Mouse (Mus musculus) natural killer cell, adult 2 months (primary cell): ENCODE results near the gene Dlgap1.

Source experiments
- DNase-seq, 2 experiments: peaks; one replicate each; pipeline ENCODE4 v3.0.0; 2022; ENCODE audit warnings: low spot score in 2 of 2

The Dlgap1 gene

GRCm38 (mm10) chr17:69969021-69969815 is at the start of gene Dlgap1:
TSS of gene Dlgap1 (plus strand) at chr17:69969073.
- DNase-seq: no peak

GRCm38 (mm10) chr17:69954936-69955335 is 13.9 kb upstream of the Dlgap1 start:
- no peak for DNase-seq

GRCm38 (mm10) chr17:69969816-69970750 is 1.2 kb downstream of the Dlgap1 start:
- no peak for DNase-seq

GRCm38 (mm10) chr17:69973081-69973480 is 4.2 kb downstream of the Dlgap1 start:
- DNase-seq: no peak

- DNase-seq: no peak
These were observed 5.1 kb downstream of the Dlgap1 start for GRCm38 (mm10) chr17:69973991-69974390.

GRCm38 (mm10) chr17:69982236-69982923 is 13.5 kb downstream of the Dlgap1 start:
- no peak for DNase-seq

GRCm38 (mm10) chr17:69996406-69996805 is 27.5 kb downstream of the Dlgap1 start:
- DNase-seq: no peak

- no peak for DNase-seq
These were observed 33.2 kb downstream of the Dlgap1 start for GRCm38 (mm10) chr17:70002026-70002425.

GRCm38 (mm10) chr17:70004628-70005027 is 35.8 kb downstream of the Dlgap1 start:
- no peak for DNase-seq

- DNase-seq: no peak
These were observed 38.7 kb downstream of the Dlgap1 start for GRCm38 (mm10) chr17:70007607-70008006.

- DNase-seq: no peak
These were observed 47.6 kb downstream of the Dlgap1 start for GRCm38 (mm10) chr17:70016511-70016910.

GRCm38 (mm10) chr17:70020376-70020775 is 51.5 kb downstream of the Dlgap1 start:
- no peak for DNase-seq

GRCm38 (mm10) chr17:70022618-70023017 is 53.7 kb downstream of the Dlgap1 start:
- no peak for DNase-seq

- DNase-seq: no peak
These were observed 66.0 kb downstream of the Dlgap1 start for GRCm38 (mm10) chr17:70034862-70035261.

- no peak for DNase-seq
These were observed 72.0 kb downstream of the Dlgap1 start for GRCm38 (mm10) chr17:70040751-70041430.

- no peak for DNase-seq
These were observed 99.4 kb downstream of the Dlgap1 start for GRCm38 (mm10) chr17:70068281-70068680.

- no peak for DNase-seq
These were observed 103.2 kb downstream of the Dlgap1 start for GRCm38 (mm10) chr17:70072066-70072465.

GRCm38 (mm10) chr17:70088220-70088619 is 119.3 kb downstream of the Dlgap1 start:
- DNase-seq: no peak

- no peak for DNase-seq
These were observed 121.9 kb downstream of the Dlgap1 start for GRCm38 (mm10) chr17:70090737-70091136.

GRCm38 (mm10) chr17:70129151-70129550 is 160.3 kb downstream of the Dlgap1 start:
- no peak for DNase-seq

GRCm38 (mm10) chr17:70169831-70170230 is 201.0 kb downstream of the Dlgap1 start:
- DNase-seq: no peak
